Mouse (Mus musculus): ENCODE data around the gene Lhfpl2. TPM values are rescaled to one million over a fixed set of nuclear protein-coding genes. Genes with fewer than 3 reads are reported as not detected.

The Lhfpl2 gene
- polyA plus RNA-seq, 1 experiment from 2014 or later: 21.0 TPM

GRCm38 (mm10) chr13:94159478-94160220 lies 102.1 kb downstream of the Lhfpl2 start:
- Histone ChIP-seq H3K36me3 (replicated peaks) (no peaks in the 10 kb centered on the region), H3K4me1 (peaks cover 30% of the 10 kb centered on the region), H3K4me3 (no peak overlapping the region), H3K27me3 (ENCODE audit: poor library complexity, severe bottlenecking) (no peaks in the 10 kb centered on the region), H3K27ac (peak overlapping the region; percentile 63; the same call in 1 of the 2 replicates), H3K9me3 (peaks cover 9% of the 10 kb centered on the region)
- DNase-seq (ENCODE audit: extremely low spot score, low spot score): no peak
- 83% methylated on average over 7 of the region's 7 CpGs for WGBS

GRCm38 (mm10) chr13:94164501-94164900 lies 106.9 kb downstream of the Lhfpl2 start:
- DNase-seq (ENCODE audit: extremely low spot score, low spot score): no peak
- Histone ChIP-seq H3K36me3 (replicated peaks) (no peaks in the 10 kb centered on the region), H3K4me1 (peaks cover 10% of the 10 kb centered on the region), H3K27me3 (ENCODE audit: poor library complexity, severe bottlenecking) (peaks cover 15% of the 10 kb centered on the region), H3K4me3 (no peak overlapping the region), H3K9me3 (no peaks in the 10 kb centered on the region), H3K27ac (no peak overlapping the region)
- 86% methylated on average over 6 of the region's 6 CpGs for WGBS

GRCm38 (mm10) chr13:94168319-94168718 lies 110.7 kb downstream of the Lhfpl2 start:
- Histone ChIP-seq H3K27ac (no peak overlapping the region), H3K9me3 (no peaks in the 10 kb centered on the region), H3K27me3 (ENCODE audit: poor library complexity, severe bottlenecking) (peaks cover 53% of the 10 kb centered on the region), H3K36me3 (replicated peaks) (no peaks in the 10 kb centered on the region), H3K4me1 (peaks cover 29% of the 10 kb centered on the region), H3K4me3 (no peak overlapping the region)
- 91% methylated on average over 5 of the region's 5 CpGs for WGBS
- DNase-seq (ENCODE audit: extremely low spot score, low spot score): no peak

- DNase-seq (ENCODE audit: extremely low spot score, low spot score): no peak
- Histone ChIP-seq H3K27me3 (ENCODE audit: poor library complexity, severe bottlenecking) (peaks cover 64% of the 10 kb centered on the region), H3K4me3 (no peak overlapping the region), H3K4me1 (peaks cover 40% of the 10 kb centered on the region), H3K9me3 (no peaks in the 10 kb centered on the region), H3K27ac (no peak overlapping the region), H3K36me3 (replicated peaks) (no peaks in the 10 kb centered on the region)
- 65% methylated on average over 6 of the region's 6 CpGs for WGBS
These were observed 111.8 kb downstream of the Lhfpl2 start for GRCm38 (mm10) chr13:94169325-94169916.

- H3K27ac ChIP-seq: no peak overlapping the region
- no peak for DNase-seq (ENCODE audit: extremely low spot score, low spot score)
- H3K27me3 ChIP-seq (ENCODE audit: poor library complexity, severe bottlenecking): peaks cover 86% of the 10 kb centered on the region
- H3K9me3 ChIP-seq: no peaks in the 10 kb centered on the region
- H3K4me3 ChIP-seq: no peak overlapping the region
- H3K36me3 ChIP-seq (replicated peaks): no peaks in the 10 kb centered on the region
- H3K4me1 ChIP-seq: peaks cover 51% of the 10 kb centered on the region
- WGBS: 22% methylated on average over 5 of the region's 5 CpGs
These were observed 114.0 kb downstream of the Lhfpl2 start for GRCm38 (mm10) chr13:94171612-94172011.

GRCm38 (mm10) chr13:94172533-94173310 lies 115.1 kb downstream of the Lhfpl2 start:
- H3K27ac ChIP-seq: no peak overlapping the region
- H3K9me3 ChIP-seq: no peaks in the 10 kb centered on the region
- DNase-seq (ENCODE audit: extremely low spot score, low spot score): no peak
- peaks cover 92% of the 10 kb centered on the region for H3K27me3 ChIP-seq (ENCODE audit: poor library complexity, severe bottlenecking)
- peaks cover 4% of the 10 kb centered on the region; the same call in 1 of the 2 replicates for H3K36me3 ChIP-seq (replicated peaks)
- WGBS: 83% methylated on average over 15 of the region's 15 CpGs
- peak overlapping the region; percentile 62; the same call in 1 of the 2 replicates for H3K4me3 ChIP-seq
- H3K4me1 ChIP-seq: peaks cover 50% of the 10 kb centered on the region

- Histone ChIP-seq H3K36me3 (replicated peaks) (peaks cover 4% of the 10 kb centered on the region; the same call in 1 of the 2 replicates), H3K4me1 (peaks cover 59% of the 10 kb centered on the region), H3K9me3 (no peaks in the 10 kb centered on the region), H3K27ac (peak overlapping the region; percentile 79), H3K4me3 (peak overlapping the region; percentile 62), H3K27me3 (ENCODE audit: poor library complexity, severe bottlenecking) (peaks cover 88% of the 10 kb centered on the region)
- peak; percentile 58 for DNase-seq (ENCODE audit: extremely low spot score, low spot score)
- 1% methylated on average over 54 of the region's 55 CpGs for WGBS
These were observed 116.3 kb downstream of the Lhfpl2 start for GRCm38 (mm10) chr13:94173633-94174576.

- Histone ChIP-seq H3K9me3 (no peaks in the 10 kb centered on the region), H3K4me1 (peaks cover 63% of the 10 kb centered on the region), H3K27me3 (ENCODE audit: poor library complexity, severe bottlenecking) (peaks cover 79% of the 10 kb centered on the region), H3K36me3 (replicated peaks) (peaks cover 4% of the 10 kb centered on the region), H3K27ac (peak overlapping the region; percentile 79), H3K4me3 (peak overlapping the region; percentile 62)
- WGBS: 11% methylated on average over 16 of the region's 16 CpGs
- no peak for DNase-seq (ENCODE audit: extremely low spot score, low spot score)
These were observed 117.1 kb downstream of the Lhfpl2 start for GRCm38 (mm10) chr13:94174577-94175279.

GRCm38 (mm10) chr13:94175379-94176050 lies 117.9 kb downstream of the Lhfpl2 start:
- Histone ChIP-seq H3K27ac (no peak overlapping the region), H3K4me1 (peaks cover 63% of the 10 kb centered on the region), H3K36me3 (replicated peaks) (peaks cover 4% of the 10 kb centered on the region), H3K9me3 (no peaks in the 10 kb centered on the region), H3K4me3 (peak overlapping the region; percentile 62; the same call in 1 of the 2 replicates), H3K27me3 (ENCODE audit: poor library complexity, severe bottlenecking) (peaks cover 71% of the 10 kb centered on the region)
- 49% methylated on average over 6 of the region's 6 CpGs for WGBS
- DNase-seq (ENCODE audit: extremely low spot score, low spot score): no peak

- Histone ChIP-seq H3K27me3 (ENCODE audit: poor library complexity, severe bottlenecking) (peaks cover 55% of the 10 kb centered on the region), H3K9me3 (no peaks in the 10 kb centered on the region), H3K36me3 (replicated peaks) (peaks cover 4% of the 10 kb centered on the region), H3K4me3 (no peak overlapping the region), H3K27ac (no peak overlapping the region), H3K4me1 (peaks cover 51% of the 10 kb centered on the region)
- DNase-seq (ENCODE audit: extremely low spot score, low spot score): no peak
- WGBS: 53% methylated on average over 7 of the region's 7 CpGs
These were observed 119.6 kb downstream of the Lhfpl2 start for GRCm38 (mm10) chr13:94177148-94177547.

GRCm38 (mm10) chr13:94178401-94179040 lies 120.9 kb downstream of the Lhfpl2 start:
- H3K27me3 ChIP-seq (ENCODE audit: poor library complexity, severe bottlenecking): peaks cover 50% of the 10 kb centered on the region
- H3K36me3 ChIP-seq (replicated peaks): peaks cover 4% of the 10 kb centered on the region
- no peak for DNase-seq (ENCODE audit: extremely low spot score, low spot score)
- peaks cover 38% of the 10 kb centered on the region for H3K4me1 ChIP-seq
- H3K9me3 ChIP-seq: no peaks in the 10 kb centered on the region
- 0 out of 2 replicates have a peak overlapping the region, but pooled peaks have one; percentile 12 for H3K27ac ChIP-seq
- no peak overlapping the region for H3K4me3 ChIP-seq
- WGBS: 81% methylated on average over 11 of the region's 11 CpGs
